Mouse (Mus musculus) myocyte (in vitro differentiated cells): Measurements from ENCODE around the gene Cdkl4. TPM values are rescaled to one million over a fixed set of nuclear protein-coding genes. Genes with fewer than 3 reads are reported as not detected.

Source experiments
- H3K27me3 ChIP-seq: one replicate; pipeline ENCODE4 v1.6.1; 2011; ENCODE audit not compliant: control insufficient read depth, insufficient read depth, insufficient read length
- H3K36me3 ChIP-seq: one replicate; pipeline ENCODE4 v1.6.1; 2011; ENCODE audit not compliant: control insufficient read depth, insufficient read depth
- H3K4me2 ChIP-seq: one replicate; pipeline ENCODE4 v1.6.1; 2011; ENCODE audit warnings: low read depth, control low read depth
- H3K4me3 ChIP-seq: one replicate; pipeline ENCODE4 v1.5.1; 2011; ENCODE audit warnings: mild to moderate bottlenecking, control low read depth, moderate library complexity
- H3K79me2 ChIP-seq: one replicate; pipeline ENCODE4 v1.6.1; 2011; ENCODE audit not compliant: control insufficient read depth, insufficient read depth
- H3ac ChIP-seq: one replicate; pipeline ENCODE4 v1.6.1; 2011; ENCODE audit not compliant: control insufficient read depth, insufficient read length
- CEBPB ChIP-seq: IDR thresholded peaks from 2 replicates; pipeline ENCODE4 v1.6.1; 2011; ENCODE audit warnings: mild to moderate bottlenecking, moderate library complexity; ENCODE audit not compliant: poor library complexity, insufficient read depth, severe bottlenecking
- E2F4 ChIP-seq: IDR thresholded peaks from one replicate; pipeline ENCODE4 v1.6.1; 2011; ENCODE audit warnings: mild to moderate bottlenecking, control low read depth, moderate library complexity; ENCODE audit not compliant: insufficient read depth
- MAX ChIP-seq: IDR thresholded peaks from one replicate; pipeline ENCODE4 v1.6.1; 2011; ENCODE audit warnings: low read depth, mild to moderate bottlenecking, control low read depth
- MYOD1 ChIP-seq, 3 experiments: IDR thresholded peaks; one replicate each; pipeline ENCODE4 v1.6.1; 2011; ENCODE audit warnings: control low read depth in 2 of 3, low read depth in 2 of 3, mild to moderate bottlenecking in 2 of 3, moderate library complexity in 1 of 3; ENCODE audit not compliant: insufficient read length in 2 of 3, control insufficient read depth in 1 of 3
- MYOG ChIP-seq, 3 experiments: IDR thresholded peaks; one replicate each; pipeline ENCODE4 v1.6.1; 2011; ENCODE audit warnings: control low read depth in 2 of 3, low read depth in 2 of 3, mild to moderate bottlenecking in 2 of 3; ENCODE audit not compliant: insufficient read length in 2 of 3, control insufficient read depth in 1 of 3, insufficient read depth in 1 of 3
- POLR2A ChIP-seq: IDR thresholded peaks from one replicate; pipeline ENCODE4 v1.6.1; 2011; ENCODE audit warnings: low read depth, mild to moderate bottlenecking, control low read depth, moderate library complexity; ENCODE audit not compliant: insufficient read length
- POLR2AphosphoS2 ChIP-seq: IDR thresholded peaks from one replicate; pipeline ENCODE4 v1.6.1; 2011; ENCODE audit warnings: low read depth, control low read depth; ENCODE audit not compliant: insufficient read length
- REST ChIP-seq: IDR thresholded peaks from one replicate; pipeline ENCODE4 v1.6.1; 2011; ENCODE audit warnings: mild to moderate bottlenecking, control low read depth, moderate library complexity; ENCODE audit not compliant: insufficient read depth, insufficient read length
- SRF ChIP-seq: IDR thresholded peaks from one replicate; pipeline ENCODE4 v1.6.1; 2011; ENCODE audit warnings: low read depth; ENCODE audit not compliant: control insufficient read depth, insufficient read length
- TCF12 ChIP-seq: IDR thresholded peaks from one replicate; pipeline ENCODE4 v1.6.1; 2011; ENCODE audit warnings: mild to moderate bottlenecking, control low read depth; ENCODE audit not compliant: poor library complexity, insufficient read depth, severe bottlenecking
- TCF3 ChIP-seq: IDR thresholded peaks from one replicate; pipeline ENCODE4 v1.6.1; 2011; ENCODE audit warnings: low read depth, control low read depth; ENCODE audit not compliant: insufficient read length
- USF1 ChIP-seq: IDR thresholded peaks from one replicate; pipeline ENCODE4 v1.6.1; 2011; ENCODE audit warnings: low read depth, mild to moderate bottlenecking, control low read depth, moderate library complexity
- polyA plus RNA-seq: library from polyadenylated mRNA; unstranded; fragments of >200 nt; fragmentation: generic; extraction: Trizol; gene quantifications from one replicate; pipeline ENCODE4 v1.2.1, GENCODE M21; 2012; ENCODE audit warnings: missing spikeins

The Cdkl4 gene
- 0.02 TPM for polyA plus RNA-seq

DNA sequence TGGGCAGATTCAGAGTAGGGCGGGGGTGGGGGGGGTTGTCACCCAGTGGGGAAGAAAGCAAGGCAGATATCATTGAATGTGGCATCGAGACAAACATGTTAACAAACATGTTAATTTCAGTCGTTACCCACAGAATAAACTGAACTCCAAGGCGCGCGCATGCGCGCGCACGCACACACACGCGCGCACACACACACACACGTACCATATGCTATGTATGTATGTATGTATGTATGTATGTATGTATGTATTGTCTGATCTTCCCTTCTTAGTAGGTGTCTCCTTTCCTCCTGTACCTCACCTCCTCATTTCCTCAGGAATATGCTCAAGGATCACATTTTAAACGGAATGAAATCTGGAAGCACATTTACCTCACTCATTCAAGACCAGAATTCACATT lies at the start of gene Cdkl4:
Cdkl4 (minus strand) TSS at position 175 of the 400 bp plus-strand sequence.
- H3K27me3 ChIP-seq, result no peaks in the 10 kb centered on the region
- H3K4me2 ChIP-seq, result no peak within 1 kb of the TSS
- H3K4me3 ChIP-seq, result no peak within 1 kb of the TSS
- H3K36me3 ChIP-seq, result no peaks in the 10 kb centered on the region
- no peak for TF ChIP-seq REST
- TF ChIP-seq TCF3, result no peak
- no peak for TF ChIP-seq MAX
- no peak for TF ChIP-seq MYOG (IDR thresholded peaks at IDR 0.05; ENCODE audit: control insufficient read depth in 1 of 3, insufficient read depth in 1 of 3, insufficient read length in 2 of 3, low read depth in 2 of 3)
- no peak for TF ChIP-seq POLR2A
- TF ChIP-seq CEBPB, result no peak
- no peak for TF ChIP-seq MYOD1 (IDR thresholded peaks at IDR 0.05; ENCODE audit: control insufficient read depth in 1 of 3, insufficient read length in 2 of 3, low read depth in 2 of 3)
- H3ac ChIP-seq, result no peak within 1 kb of the TSS
- H3K79me2 ChIP-seq, result no peaks in the 10 kb centered on the region

DNA sequence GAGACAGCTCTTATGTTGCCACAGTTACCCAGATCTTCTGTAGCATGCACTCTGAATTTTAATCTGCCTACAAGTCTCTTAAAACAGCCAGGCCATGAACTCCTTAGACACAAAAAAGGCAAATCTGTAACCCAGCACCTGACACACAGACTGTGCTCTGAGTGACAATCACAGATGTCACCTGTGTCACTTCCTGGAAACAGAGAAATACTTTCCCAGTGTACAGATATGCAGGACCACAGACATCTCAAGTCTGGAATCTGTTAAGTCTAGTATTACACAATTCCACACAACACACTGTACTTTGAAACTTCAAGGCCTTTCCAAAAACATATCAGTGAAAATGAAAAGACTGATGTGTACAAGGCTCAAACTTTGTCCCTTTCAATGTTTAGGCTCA lies 47.4 kb upstream of the Cdkl4 start:
- no peaks in the 10 kb centered on the region for H3K27me3 ChIP-seq
- TF ChIP-seq E2F4, result no peak
- no peak for TF ChIP-seq POLR2A
- peak; percentile 39 for TF ChIP-seq TCF12
- TF ChIP-seq MYOD1 (IDR thresholded peaks at IDR 0.05; ENCODE audit: control insufficient read depth in 1 of 3, insufficient read length in 2 of 3, low read depth in 2 of 3), result peak; percentile 35 to 94 (median 90)
- peak; percentile 67 for TF ChIP-seq TCF3
- no peak for TF ChIP-seq CEBPB
- TF ChIP-seq POLR2AphosphoS2, result no peak
- TF ChIP-seq SRF, result no peak
- TF ChIP-seq MAX, result no peak
- no peaks in the 10 kb centered on the region for H3K79me2 ChIP-seq
- H3ac ChIP-seq, result no peak overlapping the region
- H3K4me2 ChIP-seq, result no peak overlapping the region
- H3K4me3 ChIP-seq, result no peak overlapping the region
- H3K36me3 ChIP-seq, result no peaks in the 10 kb centered on the region

DNA sequence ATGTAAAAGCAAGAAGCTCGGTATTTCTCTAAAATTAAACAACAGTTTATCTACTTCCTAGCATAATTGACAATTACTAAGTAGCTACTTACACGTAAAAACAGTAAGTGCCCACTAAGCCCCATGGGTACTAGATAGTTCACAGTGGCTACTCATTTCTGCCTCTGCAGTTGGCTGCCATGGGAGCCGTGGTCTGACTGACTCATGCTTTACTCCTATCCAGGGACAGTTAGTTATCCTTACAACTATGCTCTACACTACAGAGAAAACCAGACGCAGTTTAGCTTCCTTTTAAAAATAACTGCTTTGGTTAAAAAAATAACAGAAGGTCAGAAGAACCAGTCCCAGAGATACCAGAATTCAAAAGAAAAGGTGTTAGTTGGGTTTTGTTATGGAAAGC lies 44.1 kb upstream of the Cdkl4 start:
- Histone ChIP-seq H3K4me2 (no peak overlapping the region), H3K4me3 (no peak overlapping the region), H3K27me3 (no peaks in the 10 kb centered on the region), H3ac (no peak overlapping the region), H3K36me3 (no peaks in the 10 kb centered on the region), H3K79me2 (no peaks in the 10 kb centered on the region)
- TF ChIP-seq POLR2A (no peak), E2F4 (no peak), USF1 (no peak), POLR2AphosphoS2 (no peak), TCF12 (no peak)

DNA sequence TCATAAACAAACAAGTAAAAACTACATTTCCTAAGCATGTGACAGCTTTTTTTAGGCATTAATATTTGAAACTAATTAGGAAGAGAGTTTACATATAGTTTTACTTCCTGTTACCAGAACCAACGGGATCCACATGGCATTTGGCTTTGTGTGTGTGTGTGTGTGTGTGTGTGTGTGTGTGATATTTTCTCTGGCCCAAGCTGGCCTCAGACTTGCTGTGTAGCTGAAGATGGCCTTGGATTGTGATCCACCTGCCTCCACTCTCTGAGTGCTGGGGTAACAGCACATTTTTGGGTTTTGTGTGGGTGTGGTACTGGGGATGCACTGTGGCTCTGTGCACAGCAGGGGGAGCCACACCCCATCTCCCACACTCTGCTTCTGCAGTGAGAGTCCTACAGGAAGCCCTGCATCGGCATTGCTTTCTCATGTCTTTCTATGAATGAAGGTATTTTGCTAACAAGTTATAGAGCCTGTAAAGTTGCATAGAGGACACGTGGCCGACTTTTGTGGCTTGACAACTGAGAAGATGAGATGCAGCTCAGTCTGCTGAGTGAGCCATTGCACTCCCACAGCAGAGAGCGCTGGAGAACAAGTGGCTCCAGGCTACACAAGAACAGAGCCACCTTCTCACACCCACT lies 43.3 kb upstream of the Cdkl4 start:
- Histone ChIP-seq H3K79me2 (no peaks in the 10 kb centered on the region), H3K4me3 (no peak overlapping the region), H3ac (no peak overlapping the region), H3K36me3 (no peaks in the 10 kb centered on the region), H3K27me3 (no peaks in the 10 kb centered on the region), H3K4me2 (no peak overlapping the region)
- TF ChIP-seq E2F4 (no peak), USF1 (no peak), MYOG (IDR thresholded peaks at IDR 0.05; ENCODE audit: control insufficient read depth in 1 of 3, insufficient read depth in 1 of 3, insufficient read length in 2 of 3, low read depth in 2 of 3) (no peak), MYOD1 (IDR thresholded peaks at IDR 0.05; ENCODE audit: control insufficient read depth in 1 of 3, insufficient read length in 2 of 3, low read depth in 2 of 3) (no peak), POLR2A (no peak), SRF (no peak), TCF12 (no peak), POLR2AphosphoS2 (no peak), MAX (no peak), TCF3 (no peak), REST (no peak), CEBPB (no peak)

DNA sequence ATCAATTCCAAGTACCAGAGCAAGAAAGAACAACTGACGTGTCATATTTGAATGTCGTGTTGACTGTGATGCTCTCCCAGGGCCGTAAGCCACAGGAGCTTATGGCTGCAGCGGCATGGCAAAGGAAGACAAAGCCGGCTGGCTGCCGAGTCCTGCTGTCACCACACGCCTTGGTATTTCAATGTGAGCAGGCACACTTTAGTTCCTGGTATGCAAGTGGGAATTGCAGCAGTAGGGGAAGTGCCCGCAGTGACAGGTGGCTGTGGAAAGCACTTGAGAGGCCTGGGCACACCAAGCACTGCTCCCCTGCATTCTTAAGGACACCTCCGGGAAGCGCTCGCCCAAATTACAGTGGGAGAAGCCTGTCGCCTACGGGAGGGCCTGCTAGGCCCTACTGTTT lies 41.9 kb upstream of the Cdkl4 start:
- TF ChIP-seq TCF3 (peak; percentile 15), MAX (no peak), REST (no peak), CEBPB (no peak), MYOD1 (IDR thresholded peaks at IDR 0.05; ENCODE audit: control insufficient read depth in 1 of 3, insufficient read length in 2 of 3, low read depth in 2 of 3) (peak in 2 of 3 experiments; percentile 64 to 85), TCF12 (no peak), E2F4 (no peak), USF1 (no peak), POLR2A (no peak), MYOG (IDR thresholded peaks at IDR 0.05; ENCODE audit: control insufficient read depth in 1 of 3, insufficient read depth in 1 of 3, insufficient read length in 2 of 3, low read depth in 2 of 3) (peak in 2 of 3 experiments; percentile 59 to 90)
- Histone ChIP-seq H3K36me3 (peaks cover 10% of the 10 kb centered on the region), H3K4me3 (no peak overlapping the region), H3K4me2 (no peak overlapping the region), H3K27me3 (no peaks in the 10 kb centered on the region), H3K79me2 (no peaks in the 10 kb centered on the region), H3ac (no peak overlapping the region)
